Comparison of ENCODE assay signal across 8 mouse cellular contexts in the genomic region with DNA sequence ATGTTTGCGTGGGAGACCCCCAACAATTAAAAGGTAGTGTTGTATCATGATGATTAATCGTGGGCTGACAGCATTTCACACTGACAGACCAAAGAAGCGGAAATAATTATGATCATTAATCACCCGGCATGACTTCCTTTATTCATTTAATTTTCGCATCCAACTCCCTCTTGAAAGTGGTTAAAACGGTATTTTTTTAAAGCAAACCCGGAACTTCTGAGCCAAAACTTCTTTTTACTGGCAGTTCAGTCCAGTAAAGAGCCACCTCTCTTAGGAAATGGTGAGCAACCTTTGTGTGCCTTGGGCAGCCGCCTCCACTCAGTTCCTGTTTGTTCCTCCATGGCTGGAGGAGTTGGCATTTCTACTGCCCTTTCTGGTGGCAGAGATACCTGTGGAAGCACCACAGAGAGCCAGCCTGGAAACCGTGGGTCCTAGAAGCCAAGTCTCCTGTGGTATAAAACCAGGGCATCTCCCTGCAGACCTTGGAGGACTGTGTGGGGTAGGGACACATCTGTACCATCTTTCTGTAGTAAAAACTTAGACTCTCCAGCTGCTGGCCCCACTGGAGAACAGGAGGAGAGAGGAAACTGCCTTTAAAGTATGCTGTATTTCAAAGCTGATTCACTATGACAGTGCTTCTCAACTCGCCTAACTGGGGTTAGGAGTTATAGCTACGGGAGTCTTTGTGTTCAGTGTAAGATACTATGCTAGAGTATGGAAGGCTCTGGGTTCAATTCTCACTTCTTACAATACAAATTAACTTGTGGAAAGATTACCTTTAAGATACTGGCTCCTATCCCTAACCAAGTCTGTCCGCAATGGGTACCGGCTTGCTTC. TPM values are rescaled to one million over a fixed set of nuclear protein-coding genes. Genes with fewer than 3 reads are reported as not detected.
DNase-seq lines count a peak whose midpoint lies in the region; ATAC-seq and TF ChIP-seq lines count a peak whose summit lies in the region.

No protein-coding gene starts in this region.

- 0 out of 2 replicates have a peak, but pooled peaks cover 2% of the 10 kb centered on the region for H3K36me3 ChIP-seq in liver, adult 2 months (ENCODE audit: control insufficient read depth, insufficient read depth, low read length)
- H3K36me3 ChIP-seq in limb, embryonic 14.5 days (ENCODE audit: control insufficient read depth, insufficient read depth, low read length): no peaks in the 10 kb centered on the region
- H3K36me3 ChIP-seq in midbrain, embryonic 16.5 days (ENCODE audit: control insufficient read depth, insufficient read depth, low read length): no peaks in the 10 kb centered on the region

- TF ChIP-seq CTCF in liver, adult 2 months (IDR thresholded peaks at IDR 0.05; ENCODE audit: low read depth, low read length): no peak

- H3K27me3 ChIP-seq in liver, adult 2 months (ENCODE audit: control insufficient read depth, insufficient read depth, low read length): no peaks in the 10 kb centered on the region
- no peaks in the 10 kb centered on the region for H3K27me3 ChIP-seq in limb, embryonic 14.5 days (ENCODE audit: control insufficient read depth, insufficient read depth, low read length)
- no peaks in the 10 kb centered on the region for H3K27me3 ChIP-seq in midbrain, embryonic 16.5 days (ENCODE audit: control insufficient read depth, insufficient read depth, low read depth, low read length)

- 8% methylated on average over 13 of the region's 13 CpGs for WGBS in liver, adult 2 months
- WGBS in limb, embryonic 14.5 days: 34% methylated on average over 13 of the region's 13 CpGs
- WGBS in midbrain, embryonic 16.5 days: 41% methylated on average over 13 of the region's 13 CpGs

- peak overlapping the region; percentile 50 for H3K4me2 ChIP-seq in limb, embryonic 14.5 days (replicated peaks; ENCODE audit: low read depth, low read length, severe bottlenecking)
- H3K4me2 ChIP-seq in midbrain, embryonic 16.5 days (ENCODE audit: low read length): peak overlapping the region; percentile 74

- H3K9me3 ChIP-seq in limb, embryonic 14.5 days (ENCODE audit: control insufficient read depth, low read length): no peaks in the 10 kb centered on the region
- H3K9me3 ChIP-seq in midbrain, embryonic 16.5 days (replicated peaks; ENCODE audit: control insufficient read depth, low read length, poor library complexity, severe bottlenecking): no peaks in the 10 kb centered on the region

- H3K4me1 ChIP-seq in liver, adult 2 months (ENCODE audit: control insufficient read depth, insufficient read depth, low read length): peaks cover 14% of the 10 kb centered on the region
- H3K4me1 ChIP-seq in limb, embryonic 14.5 days (ENCODE audit: control insufficient read depth, insufficient read depth, low read length): peaks cover 10% of the 10 kb centered on the region; the same call in 1 of the 2 replicates
- H3K4me1 ChIP-seq in midbrain, embryonic 16.5 days (ENCODE audit: control insufficient read depth, insufficient read depth, low read length): peaks cover 12% of the 10 kb centered on the region

- H3K79me2 ChIP-seq in liver, adult 2 months (ENCODE audit: control insufficient read depth, insufficient read depth, low read length): peaks cover 10% of the 10 kb centered on the region; the same call in 1 of the 2 replicates

- TF ChIP-seq POLR2A in liver, adult 2 months (IDR thresholded peaks at IDR 0.05; ENCODE audit: extremely low read depth, insufficient read depth, low read length): no peak
- no peak for TF ChIP-seq POLR2A in limb, embryonic 14.5 days (IDR thresholded peaks at IDR 0.05; ENCODE audit: borderline replicate concordance, extremely low read depth, insufficient read depth, insufficient read length)

- peak overlapping the region; percentile 94 for H3K4me3 ChIP-seq in liver, adult 2 months (ENCODE audit: insufficient read depth, low read depth, low read length)
- H3K4me3 ChIP-seq in limb, embryonic 14.5 days (replicated peaks; ENCODE audit: low read length): peak overlapping the region; percentile 59
- peak overlapping the region; percentile 84 for H3K4me3 ChIP-seq in midbrain, embryonic 16.5 days (ENCODE audit: low read depth, low read length)

- DNase-seq in liver, adult 2 months (ENCODE audit: extremely low read depth, low read depth, low spot score): peak; percentile 76
- no peak for DNase-seq in liver
- peak; percentile 32 to 34 for DNase-seq in cerebellum, postnatal 10 days
- no peak for DNase-seq in limb, embryonic 14.5 days (ENCODE audit: low spot score)
- DNase-seq in frontal cortex, postnatal 36 days (ENCODE audit: low spot score in 2 of 2): no peak
- DNase-seq in ovary, postnatal 14 days (ENCODE audit: low spot score): no peak

- peak overlapping the region; percentile 98 for H3K9ac ChIP-seq in liver, adult 2 months (ENCODE audit: low read depth, low read length)
- peak overlapping the region; percentile 83 for H3K9ac ChIP-seq in limb, embryonic 14.5 days (ENCODE audit: low read depth, low read length, severe bottlenecking)
- H3K9ac ChIP-seq in midbrain, embryonic 16.5 days (ENCODE audit: low read depth, low read length): peak overlapping the region; percentile 91

- ATAC-seq in hematopoietic stem cell, adult 5-6 weeks (replicated peaks in 1 of 2; ENCODE audit: insufficient read depth in 1 of 2, low FRiP score in 2 of 2, low TSS enrichment in 1 of 2, low read depth in 1 of 2, poor library complexity in 2 of 2, severe bottlenecking in 2 of 2): peak; percentile 23 to 33
- no peak for ATAC-seq in limb, embryonic 14.5 days (ENCODE audit: low FRiP score, low read depth)
- ATAC-seq in midbrain, embryonic 16.5 days: no peak

- peak overlapping the region; percentile 97 for H3K27ac ChIP-seq in liver, adult 2 months (replicated peaks; ENCODE audit: insufficient read depth, low read depth, low read length)
- H3K27ac ChIP-seq in limb, embryonic 14.5 days (replicated peaks; ENCODE audit: low read depth, low read length): peak overlapping the region; percentile 61
- peak overlapping the region; percentile 86 for H3K27ac ChIP-seq in midbrain, embryonic 16.5 days (ENCODE audit: low read length)

RNA-seq across cellular contexts. Expression of a gene that starts 0.9 kb away (rescaled TPM):
- 53.6 and 63.8 TPM in 2 replicates for total RNA-seq in liver, adult 2 months (2014; rRNA removed)
- 156 and 257 TPM in 2 replicates for polyA plus RNA-seq in liver, adult 2 months (2012; rRNA removed)
- total RNA-seq in hematopoietic stem cell, adult 5-6 weeks (2017): 44.0 and 103 TPM in 2 replicates
- 90.1 and 96.5 TPM in 2 replicates for polyA plus RNA-seq in limb, embryonic 14.5 days (2012; rRNA removed)
- 113 and 116 TPM in 2 replicates for polyA plus RNA-seq in limb, embryonic 14.5 days (2014; fragmentation: Nextera tagmentation; extraction: Ambion mirVana)
- polyA plus RNA-seq in midbrain, embryonic 16.5 days (2015; fragmentation: Nextera tagmentation; extraction: Ambion mirVana): 21.5 and 21.9 TPM in 2 replicates

Comparison
In these comparisons a context has a peak if more than half of its experiments do, and no peak if none do; other contexts are left out.
1. DNase-seq: peak in liver, adult 2 months (single experiment) and cerebellum, postnatal 10 days (2 of 2); none in liver (single experiment), limb, embryonic 14.5 days (single experiment), frontal cortex, postnatal 36 days (0 of 2) and ovary, postnatal 14 days (single experiment).
2. ATAC-seq: peak in hematopoietic stem cell, adult 5-6 weeks (2 of 2); none in limb, embryonic 14.5 days (single experiment) and midbrain, embryonic 16.5 days (single experiment).
3. Peak in every context shown above with its lines, with median percentiles within 50 percentile points of each other: H3K27ac ChIP-seq, H3K4me3 ChIP-seq and H3K9ac ChIP-seq.